Mouse (Mus musculus) kidney, adult 2 months (tissue): ENCODE results near the gene Sin3b. TPM values are rescaled to one million over a fixed set of nuclear protein-coding genes. Genes with fewer than 3 reads are reported as not detected.

Source experiments
- DNase-seq: peaks from one replicate; pipeline ENCODE4 v3.0.0; 2021
- H3K27ac ChIP-seq: fragments of 200-500 bp; 2 replicates; pipeline ENCODE4 v1.5.1; 2012; ENCODE audit warnings: low read depth, low read length, control low read depth, inconsistent platforms; ENCODE audit not compliant: insufficient read depth
- H3K27me3 ChIP-seq: fragments of 200-500 bp; replicated peaks from 2 replicates; pipeline ENCODE4 v1.6.1; 2012; ENCODE audit warnings: mild to moderate bottlenecking, moderate library complexity, low read length, inconsistent platforms; ENCODE audit not compliant: control insufficient read depth, insufficient read depth
- H3K36me3 ChIP-seq: fragments of 200-500 bp; 2 replicates; pipeline ENCODE4 v1.6.1; 2012; ENCODE audit warnings: mild to moderate bottlenecking, moderate library complexity, low read length, inconsistent platforms; ENCODE audit not compliant: control insufficient read depth, insufficient read depth
- H3K4me1 ChIP-seq: fragments of 200-500 bp; 2 replicates; pipeline ENCODE4 v1.6.1; 2011; ENCODE audit warnings: low read length; ENCODE audit not compliant: control insufficient read depth, insufficient read depth
- H3K4me3 ChIP-seq: fragments of 200-500 bp; 2 replicates; pipeline ENCODE4 v1.5.1; 2011; ENCODE audit warnings: mild to moderate bottlenecking, low read depth, low read length, control low read depth; ENCODE audit not compliant: insufficient read depth
- CTCF ChIP-seq: fragments of 200-500 bp; conservative IDR thresholded peaks from 2 replicates; pipeline ENCODE4 v1.5.1; 2011; ENCODE audit warnings: low read depth, mild to moderate bottlenecking, control low read depth, low read length, moderate library complexity, mixed read lengths; ENCODE audit not compliant: insufficient read depth, insufficient read length
- POLR2A ChIP-seq: fragments of 200-500 bp; IDR thresholded peaks from one replicate; pipeline ENCODE4 v1.6.1; 2011; ENCODE audit warnings: low read depth, low read length, control low read depth
- WGBS: fragments of 180-500 bp; shearing (Covaris S2); methylation state at CpG from one replicate; pipeline ENCODE4 v1.1.7; 2018; 5-methylcytosine and 5-hydroxymethylcytosine counted together
- polyA plus RNA-seq: library from polyadenylated mRNA; depleted of rRNA; stranded (reverse); fragments of >200 nt; gene quantifications from 2 replicates; pipeline ENCODE4 v1.2.3, GENCODE M21; 2012

The Sin3b gene
- polyA plus RNA-seq, 1 experiment: 152 TPM

GRCm38 (mm10) chr8:72753781-72754180 is 30.7 kb downstream of the Sin3b start:
- Histone ChIP-seq H3K36me3 (peaks cover 3% of the 10 kb centered on the region), H3K4me3 (no peak overlapping the region), H3K27me3 (no peaks in the 10 kb centered on the region), H3K27ac (no peak overlapping the region), H3K4me1 (no peaks in the 10 kb centered on the region)
- TF ChIP-seq CTCF (no peak), POLR2A (no peak)
- no peak for DNase-seq
- 92% methylated on average over 2 of the region's 2 CpGs for WGBS

- peaks cover 3% of the 10 kb centered on the region for H3K36me3 ChIP-seq
- H3K27me3 ChIP-seq: no peaks in the 10 kb centered on the region
- no peaks in the 10 kb centered on the region for H3K4me1 ChIP-seq
- no peak overlapping the region for H3K27ac ChIP-seq
- no peak for DNase-seq
- 99% methylated on average over 2 of the region's 2 CpGs for WGBS
- no peak overlapping the region for H3K4me3 ChIP-seq
- TF ChIP-seq CTCF: no peak
- no peak for TF ChIP-seq POLR2A
These were observed 32.9 kb downstream of the Sin3b start for GRCm38 (mm10) chr8:72756031-72756430.

GRCm38 (mm10) chr8:72756771-72757390 is 33.8 kb downstream of the Sin3b start:
- WGBS: 97% methylated on average over 35 of the region's 35 CpGs
- H3K4me1 ChIP-seq: no peaks in the 10 kb centered on the region
- no peak overlapping the region for H3K4me3 ChIP-seq
- TF ChIP-seq CTCF: no peak
- no peak for TF ChIP-seq POLR2A
- H3K36me3 ChIP-seq: peaks cover 3% of the 10 kb centered on the region
- H3K27ac ChIP-seq: no peak overlapping the region
- no peak for DNase-seq
- no peaks in the 10 kb centered on the region for H3K27me3 ChIP-seq

- 83% methylated on average over 15 of the region's 15 CpGs for WGBS
- no peak for DNase-seq
- Histone ChIP-seq H3K4me3 (no peak overlapping the region), H3K4me1 (no peaks in the 10 kb centered on the region), H3K36me3 (peaks cover 3% of the 10 kb centered on the region), H3K27me3 (no peaks in the 10 kb centered on the region), H3K27ac (no peak overlapping the region)
- TF ChIP-seq POLR2A (no peak), CTCF (no peak)
These were observed 34.5 kb downstream of the Sin3b start for GRCm38 (mm10) chr8:72757426-72758195.

GRCm38 (mm10) chr8:72758310-72758709 is 35.2 kb downstream of the Sin3b start:
- TF ChIP-seq CTCF (no peak), POLR2A (no peak)
- DNase-seq: no peak

GRCm38 (mm10) chr8:72760216-72760615 is 37.1 kb downstream of the Sin3b start:
- no peak for DNase-seq
- TF ChIP-seq CTCF (no peak), POLR2A (no peak)
- Histone ChIP-seq H3K27ac (no peak overlapping the region), H3K27me3 (no peaks in the 10 kb centered on the region), H3K36me3 (peaks cover 3% of the 10 kb centered on the region), H3K4me1 (no peaks in the 10 kb centered on the region), H3K4me3 (no peak overlapping the region)
- 82% methylated on average over 3 of the region's 3 CpGs for WGBS

More at GRCm38 (mm10) chr8:72758310-72758709, 35.2 kb downstream of the Sin3b start:
- Histone ChIP-seq H3K27me3 (no peaks in the 10 kb centered on the region), H3K27ac (no peak overlapping the region), H3K36me3 (peaks cover 3% of the 10 kb centered on the region), H3K4me1 (no peaks in the 10 kb centered on the region), H3K4me3 (no peak overlapping the region)

- H3K4me3 ChIP-seq: peak within 1 kb of the TSS; percentile 8; the same call in 1 of the 2 replicates
- no peaks in the 10 kb centered on the region for H3K27me3 ChIP-seq
- 66% methylated on average over 7 of the region's 7 CpGs for WGBS
- peak; percentile 42 for DNase-seq
- TF ChIP-seq CTCF (no peak), POLR2A (no peak)
- H3K36me3 ChIP-seq: peaks cover 3% of the 10 kb centered on the region
- no peaks in the 10 kb centered on the region for H3K4me1 ChIP-seq
- H3K27ac ChIP-seq: peak within 1 kb of the TSS; percentile 46
These were observed 38.4 kb downstream of the Sin3b start, which contains the start of gene F2rl3 for GRCm38 (mm10) chr8:72761322-72762051. Gene F2rl3, plus strand, starts transcription at chr8:72761880.
